Mouse (Mus musculus): ENCODE measurements at regions not wholly inside any gene's neighbourhood (a gene's known extent, or its start where the extent isn't known, plus 50 kb on each side); places are given as distances from the start of the nearest gene placed in this dataset.

DNA sequence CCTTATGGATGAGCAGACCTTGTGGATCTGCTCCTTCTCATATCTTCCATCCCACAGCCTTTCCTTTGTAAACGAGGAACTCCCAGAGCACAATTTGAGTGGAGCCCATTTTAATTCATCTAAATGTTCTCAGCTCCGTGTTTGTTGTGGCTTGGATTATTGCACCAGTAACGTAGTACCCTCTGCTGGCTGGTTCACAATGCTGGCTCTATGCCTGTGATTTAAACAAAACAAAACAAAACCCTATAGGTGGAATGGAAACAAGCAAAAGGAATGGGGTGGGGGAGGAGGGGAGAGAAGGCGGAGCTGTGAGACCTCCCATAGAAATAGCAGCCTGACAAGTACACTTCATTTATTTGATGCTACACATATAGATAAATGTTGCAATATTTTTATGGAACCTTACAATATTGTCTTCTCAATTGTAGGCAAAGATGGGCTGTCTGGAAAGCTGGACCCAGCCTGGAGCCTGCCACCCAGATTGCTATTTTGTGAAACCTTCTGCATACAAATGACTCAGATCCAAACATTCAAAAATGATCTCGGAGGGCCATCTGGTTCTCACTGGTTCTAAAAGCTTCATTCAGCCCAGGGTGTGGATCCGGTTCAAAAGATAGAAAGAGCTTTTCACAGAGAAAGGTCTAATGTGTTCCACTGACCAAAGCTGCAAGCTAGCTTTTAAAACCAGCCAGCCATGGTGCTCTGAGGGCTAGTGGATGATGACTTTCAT is 230.3 kb upstream of the Ubash3b start:
- peak in 1 of 2 experiments; percentile 34 for DNase-seq (ENCODE audit: low spot score in 2 of 2)

DNA sequence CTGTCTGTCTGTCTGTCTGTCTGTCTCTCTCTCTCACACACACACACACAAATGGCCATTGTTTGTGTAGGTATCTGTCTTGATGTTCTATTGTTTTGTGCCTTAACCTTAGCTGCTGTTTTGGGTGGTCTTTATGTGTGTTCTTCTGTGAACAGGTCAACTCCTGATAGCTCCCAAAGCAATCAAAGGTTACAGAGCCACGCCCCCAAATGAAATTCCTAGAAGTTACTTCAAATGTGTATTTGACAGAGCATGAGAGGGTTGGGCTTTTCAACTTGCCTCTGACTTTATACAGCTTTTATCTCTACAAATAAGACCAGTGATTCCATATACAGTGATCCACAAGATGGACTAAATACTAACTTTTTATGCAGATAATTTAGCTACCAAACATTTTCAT is 217.8 kb upstream of the Ubash3b start:
- no peak for DNase-seq (ENCODE audit: low spot score in 2 of 2)

DNA sequence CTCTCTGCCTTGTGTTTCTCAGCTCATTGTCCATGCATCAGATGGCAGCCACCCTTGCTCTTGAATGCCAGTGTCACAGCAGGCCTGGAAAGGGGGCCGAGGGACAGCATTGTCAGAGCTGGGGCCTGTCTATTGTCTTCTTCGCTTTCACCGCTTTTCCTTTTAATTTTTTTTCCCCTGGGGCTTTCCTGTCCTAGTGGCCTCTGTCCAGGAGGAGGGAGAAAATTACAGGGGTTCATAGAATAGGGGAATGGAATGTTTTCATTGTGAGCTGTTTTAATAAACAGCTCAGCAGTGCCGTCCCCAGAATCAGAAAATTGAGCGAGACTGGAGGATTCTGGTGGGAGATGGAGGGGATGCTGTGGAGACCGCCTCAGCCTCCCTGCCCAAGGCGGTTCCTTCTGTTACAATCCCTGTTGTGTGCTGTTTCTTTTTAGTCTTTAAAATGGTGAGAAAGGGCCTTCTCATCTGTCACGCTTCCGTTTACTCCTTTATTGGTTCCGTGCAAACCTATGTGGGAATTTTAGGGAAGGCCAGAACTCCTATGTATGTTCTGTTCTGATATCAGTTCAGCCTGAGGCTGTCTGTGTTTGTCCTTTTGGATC is 217.2 kb upstream of the Ubash3b start:
- no peak for DNase-seq (ENCODE audit: low spot score in 2 of 2)

DNA sequence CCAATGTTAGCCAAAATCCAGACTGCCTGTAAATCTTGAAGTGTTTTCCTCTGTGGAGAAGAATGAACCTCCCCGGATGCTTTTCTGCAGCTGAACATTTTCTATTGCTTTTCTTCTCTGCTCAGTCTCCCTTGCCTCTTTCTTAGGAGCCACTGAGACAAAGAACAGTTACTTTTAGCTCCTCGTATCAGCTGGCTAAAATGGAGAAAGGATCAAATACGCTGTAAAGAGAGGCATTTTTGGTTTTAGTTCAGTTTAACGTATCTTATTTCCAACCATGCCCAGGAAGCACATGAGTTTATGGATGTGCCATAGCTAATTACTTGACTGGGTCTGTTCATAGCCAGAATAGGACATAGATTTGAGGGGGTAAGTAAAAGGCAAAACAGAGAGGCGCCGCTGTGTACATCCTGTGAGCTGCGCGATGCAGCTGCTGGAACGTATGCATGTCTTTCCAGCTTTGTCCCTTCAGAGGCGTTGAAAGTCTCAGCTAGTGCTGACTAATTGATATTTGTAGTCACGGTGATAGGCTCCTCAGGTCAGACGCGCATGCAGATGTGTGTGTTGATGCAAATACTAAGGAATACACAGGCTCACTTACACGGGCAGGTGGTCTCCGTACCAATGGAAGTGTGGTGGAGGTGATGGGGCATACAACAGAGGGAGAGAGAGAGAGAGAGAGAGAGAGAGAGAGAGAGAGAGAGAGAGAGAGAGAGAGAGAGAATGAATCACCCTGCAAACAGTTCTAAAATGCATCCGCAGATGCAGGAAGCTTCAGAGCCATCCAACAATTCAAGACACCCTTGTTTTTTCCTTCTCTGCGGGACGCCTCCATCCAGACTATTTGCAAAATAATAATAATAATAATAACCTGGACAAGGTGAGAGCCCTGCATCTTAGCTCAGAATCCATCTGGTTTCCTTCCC is 216.5 kb upstream of the Ubash3b start:
- DNase-seq (ENCODE audit: low spot score in 2 of 2): no peak

DNA sequence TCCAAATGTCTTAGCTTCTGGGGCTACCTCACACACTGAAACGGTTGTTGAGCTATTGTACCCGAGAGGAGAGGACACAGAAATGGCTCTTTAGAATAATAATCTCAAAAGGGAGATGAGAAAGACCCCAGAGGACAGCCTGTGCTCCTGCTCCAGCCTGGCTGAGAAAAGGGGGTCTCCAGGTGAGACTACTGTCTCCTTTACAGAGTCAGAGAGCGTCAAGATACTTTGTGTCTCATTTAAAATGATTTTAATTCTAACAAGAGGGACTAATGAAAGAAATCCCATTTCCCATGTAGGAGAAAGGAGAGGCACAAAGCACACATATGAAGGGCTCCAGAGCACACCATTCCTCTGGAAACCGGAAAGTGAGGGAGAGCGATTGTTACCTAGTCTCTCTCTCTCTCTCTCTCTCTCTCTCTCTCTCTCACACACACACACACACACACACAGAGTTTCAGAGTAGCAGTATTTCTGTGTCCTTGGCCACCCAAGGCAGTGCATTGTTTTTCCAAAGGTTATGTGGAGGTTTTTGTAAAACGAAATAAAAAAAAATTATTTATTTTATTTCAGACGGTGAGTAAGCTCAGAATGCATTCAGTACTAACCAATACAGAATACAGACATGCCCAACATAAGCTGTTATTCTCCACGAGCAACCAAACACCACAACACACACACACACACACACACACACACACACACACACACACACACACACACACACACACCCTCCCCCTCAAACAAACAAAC is 215.6 kb upstream of the Ubash3b start:
- DNase-seq (ENCODE audit: low spot score in 2 of 2): no peak

DNA sequence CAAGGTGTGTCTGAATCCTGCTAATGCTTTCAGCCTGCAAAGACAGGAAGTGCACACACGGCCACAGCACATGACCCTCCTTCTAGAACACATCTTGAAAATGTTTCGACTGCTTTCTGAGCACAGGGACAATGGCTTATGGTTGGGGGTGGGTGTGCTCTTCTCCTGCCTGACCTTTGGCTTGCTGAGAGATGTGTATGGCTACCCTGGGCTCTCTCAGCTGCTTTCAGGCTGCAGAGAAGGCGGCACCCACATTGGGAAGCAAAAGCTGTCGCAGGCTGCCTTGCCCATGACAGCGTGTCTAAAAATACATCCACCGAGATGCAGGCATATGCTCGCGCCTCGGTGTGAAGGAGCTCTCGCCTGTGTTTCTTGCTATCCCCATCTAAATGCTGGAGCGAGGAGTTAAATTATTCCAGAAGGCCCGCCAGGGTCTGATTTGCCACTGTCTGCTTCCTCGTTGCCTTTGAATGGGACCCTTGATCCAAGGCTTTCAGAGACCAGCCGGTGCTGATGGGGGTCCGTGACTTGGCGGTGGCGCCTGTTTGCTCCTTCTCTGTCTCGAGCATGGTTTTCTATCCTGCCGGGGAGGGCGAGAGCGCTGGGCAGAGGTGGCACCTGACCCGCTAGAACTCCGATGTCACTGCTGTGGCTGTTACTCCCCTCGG is 214.6 kb upstream of the Ubash3b start:
- peak; percentile 76 to 78 for DNase-seq (ENCODE audit: low spot score in 2 of 2)

DNA sequence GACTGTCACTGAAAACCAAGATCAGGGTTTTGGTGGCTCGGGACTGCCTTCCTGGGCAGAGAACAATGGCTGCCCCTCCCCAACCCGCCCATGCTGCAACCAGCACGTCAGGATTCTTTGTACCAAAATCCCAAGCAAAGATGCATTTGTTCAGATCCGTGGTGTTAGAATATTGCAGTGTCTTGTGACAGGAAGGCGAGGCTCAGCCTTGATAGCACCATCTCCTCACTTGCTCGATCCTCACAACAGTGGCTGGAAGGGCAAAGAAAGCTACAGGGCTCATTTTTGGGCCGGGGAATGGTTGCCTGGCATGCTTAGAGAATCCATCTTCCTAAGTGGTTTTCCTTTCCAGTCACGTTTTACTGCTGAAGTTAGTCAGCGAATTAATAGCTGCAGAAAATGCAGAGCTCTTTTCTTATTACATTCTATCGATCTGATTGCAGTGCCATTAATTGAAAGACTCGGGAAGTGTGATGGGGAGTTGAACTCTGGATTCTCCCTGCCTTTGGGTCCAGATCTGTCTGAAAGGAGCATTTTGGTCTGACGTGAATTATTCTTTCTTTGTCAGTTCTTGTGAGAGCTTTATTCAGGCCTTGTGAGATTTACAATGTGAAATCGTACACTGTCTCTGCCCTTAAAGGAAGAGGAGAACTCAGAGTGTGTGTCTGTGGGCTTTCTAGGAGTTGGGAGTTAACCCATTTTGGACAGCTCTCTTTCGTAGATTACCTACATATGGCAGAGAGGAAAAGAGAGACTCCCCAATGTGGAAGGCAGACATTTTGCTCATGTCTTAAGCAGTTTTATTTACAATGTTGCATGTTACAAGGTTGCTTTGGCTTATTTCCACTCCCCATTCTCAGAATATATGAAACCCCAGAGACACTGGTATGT is 213.3 kb upstream of the Ubash3b start:
- DNase-seq (ENCODE audit: low spot score in 2 of 2): no peak

DNA sequence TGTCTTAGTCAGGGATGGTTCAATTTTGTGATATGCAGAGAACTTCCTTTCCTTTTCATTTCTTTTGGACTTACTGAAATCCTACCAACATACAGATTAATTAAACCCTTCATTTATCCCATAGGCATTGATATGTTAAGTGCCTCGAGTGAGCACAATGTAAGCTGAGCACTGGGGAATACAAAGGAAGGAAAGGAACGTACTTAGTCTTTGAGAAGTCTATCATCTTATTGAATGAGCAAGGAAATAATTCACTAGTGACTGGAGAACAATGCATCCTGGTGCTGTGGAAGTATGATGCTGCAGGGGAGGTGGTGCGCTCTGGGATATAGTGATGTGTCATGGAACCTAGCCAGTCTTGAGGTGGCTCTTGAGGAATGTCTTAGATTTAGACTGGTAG is 204.9 kb upstream of the Ubash3b start:
- no peak for DNase-seq (ENCODE audit: low spot score in 2 of 2)

DNA sequence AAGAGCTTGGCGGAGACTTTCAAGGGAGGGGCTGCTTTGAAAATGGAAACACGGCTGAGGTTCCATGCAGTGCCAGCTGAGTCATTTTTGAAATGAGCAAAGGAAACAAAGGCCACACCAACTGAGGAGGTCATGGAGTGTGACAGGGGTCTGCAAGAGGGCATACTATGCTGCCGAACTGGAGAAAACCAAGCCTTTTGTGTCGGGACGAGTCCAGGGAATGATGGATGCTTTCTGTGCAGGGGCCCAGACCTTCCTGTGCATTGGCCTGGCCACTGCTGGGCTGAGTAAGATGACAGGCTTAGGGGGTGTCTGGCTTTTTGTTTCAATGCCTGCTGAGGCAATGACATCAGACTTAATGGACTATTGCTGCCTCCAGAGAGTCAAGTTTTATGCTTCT is 203.8 kb upstream of the Ubash3b start:
- no peak for DNase-seq (ENCODE audit: low spot score in 2 of 2)

DNA sequence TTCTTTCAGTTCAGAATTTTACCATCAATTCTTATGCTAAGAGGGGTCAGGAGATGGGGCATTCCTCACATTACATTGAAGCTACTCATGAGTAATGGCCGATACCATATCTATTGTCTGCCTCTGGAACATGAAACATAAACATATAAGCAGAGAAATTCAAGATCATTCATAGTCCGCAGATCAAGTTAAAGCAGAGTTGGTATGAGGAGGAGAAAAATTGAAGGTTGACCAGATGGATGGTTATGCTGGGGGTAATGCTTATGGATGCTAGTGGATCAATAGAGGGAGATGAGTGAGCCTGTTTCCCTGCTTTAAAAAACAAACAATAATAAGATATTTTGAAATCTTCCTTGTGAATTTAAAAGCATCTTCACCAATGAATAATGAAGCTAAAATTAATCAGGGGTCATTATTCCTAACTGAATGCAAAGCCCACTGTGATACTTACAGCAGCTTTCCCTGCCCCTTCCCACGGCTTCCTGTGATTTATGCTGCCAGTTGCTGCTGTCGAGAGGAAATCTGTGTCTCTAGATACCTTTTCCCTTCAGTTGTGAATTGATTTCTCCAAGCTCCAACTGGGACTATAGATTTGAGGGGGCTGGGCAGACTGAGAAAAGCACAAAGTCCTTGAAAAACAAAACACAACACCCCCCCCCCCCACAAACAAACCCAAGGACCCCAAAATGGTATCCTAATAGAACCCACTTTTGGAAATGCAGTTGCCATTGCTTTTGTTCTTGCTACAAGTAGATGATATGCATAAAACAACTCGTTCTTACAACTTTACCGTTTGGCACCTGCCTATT is 203.1 kb upstream of the Ubash3b start:
- DNase-seq (ENCODE audit: low spot score in 2 of 2): no peak

DNA sequence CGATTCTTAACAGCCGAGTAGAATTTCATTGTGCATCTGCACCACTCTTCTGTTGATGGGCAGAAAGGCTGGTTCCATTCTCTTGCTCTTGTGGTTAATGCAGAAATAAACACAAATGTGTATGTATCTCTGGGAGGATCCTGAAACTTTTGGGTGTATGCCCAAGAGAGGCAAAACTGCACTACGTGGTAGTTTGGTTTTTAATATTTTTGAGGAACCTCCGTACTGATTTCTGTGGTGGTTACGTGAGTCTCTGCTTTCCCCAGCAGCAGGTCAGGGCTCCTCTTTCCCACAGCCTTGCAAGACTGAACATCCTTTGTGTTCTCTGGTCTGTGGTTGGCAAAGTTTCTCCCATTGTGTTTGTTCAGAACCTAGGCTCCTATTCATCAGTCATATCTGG is 198.9 kb upstream of the Ubash3b start:
- DNase-seq (ENCODE audit: low spot score in 2 of 2): no peak

DNA sequence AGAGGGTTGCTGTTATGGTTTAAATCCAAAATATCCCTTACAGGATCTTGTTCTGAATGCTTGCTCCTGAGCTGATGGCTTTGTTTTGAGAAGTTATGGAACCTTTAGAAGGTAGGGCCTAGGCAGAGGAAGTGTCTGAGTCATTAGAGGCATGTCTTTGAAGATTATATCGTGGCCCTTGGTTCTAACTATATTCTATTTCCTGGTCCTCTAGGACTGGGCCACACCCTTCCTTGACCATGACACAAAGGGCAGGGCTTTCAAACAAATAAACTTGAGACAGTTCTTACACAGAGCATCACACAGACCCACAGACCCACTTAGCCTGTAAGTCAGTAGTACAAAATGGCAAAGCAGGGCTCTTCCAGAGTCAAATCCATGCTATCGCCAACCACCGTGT is 197.8 kb upstream of the Ubash3b start:
- no peak for DNase-seq (ENCODE audit: low spot score in 2 of 2)

DNA sequence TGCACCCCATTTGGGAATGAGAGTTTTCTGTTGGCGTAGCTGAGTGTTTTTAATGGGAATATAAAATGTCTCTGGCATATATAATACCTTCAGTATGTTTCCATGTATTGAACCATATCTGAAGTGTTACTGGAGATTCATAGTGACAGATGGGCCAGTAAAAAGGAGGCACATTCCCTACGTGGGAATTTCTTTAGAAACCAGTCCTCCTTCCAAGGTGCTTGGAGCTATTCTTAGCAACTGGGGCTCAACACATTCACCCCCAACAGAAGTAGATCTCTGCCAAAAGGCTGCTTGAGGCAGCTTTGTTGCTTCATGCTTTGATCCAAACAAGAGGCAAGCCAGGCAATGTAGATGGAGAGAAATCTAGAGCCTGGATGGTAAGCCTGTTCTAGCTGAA is 183.8 kb upstream of the Ubash3b start:
- no peak for DNase-seq (ENCODE audit: low spot score in 2 of 2)

DNA sequence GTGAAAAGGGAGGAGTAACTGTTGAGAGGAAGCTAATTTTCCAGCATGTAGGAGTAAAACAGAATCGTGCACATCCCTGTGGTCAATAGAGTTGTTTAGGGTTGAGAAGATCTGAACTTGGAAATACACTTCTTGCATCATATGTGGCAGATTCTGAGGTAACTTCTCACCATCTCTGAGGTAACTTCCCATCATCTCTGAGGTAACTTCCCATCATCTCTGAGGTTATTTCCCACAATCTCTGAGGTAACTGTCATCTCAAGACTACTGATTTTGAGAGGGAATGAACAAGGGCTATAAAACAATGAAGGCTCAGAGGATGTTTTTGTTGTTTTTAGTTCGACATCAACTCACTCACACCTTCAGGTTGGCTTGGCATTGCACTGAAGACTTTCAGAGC is 175.9 kb upstream of the Ubash3b start:
- DNase-seq (ENCODE audit: low spot score in 2 of 2): no peak

DNA sequence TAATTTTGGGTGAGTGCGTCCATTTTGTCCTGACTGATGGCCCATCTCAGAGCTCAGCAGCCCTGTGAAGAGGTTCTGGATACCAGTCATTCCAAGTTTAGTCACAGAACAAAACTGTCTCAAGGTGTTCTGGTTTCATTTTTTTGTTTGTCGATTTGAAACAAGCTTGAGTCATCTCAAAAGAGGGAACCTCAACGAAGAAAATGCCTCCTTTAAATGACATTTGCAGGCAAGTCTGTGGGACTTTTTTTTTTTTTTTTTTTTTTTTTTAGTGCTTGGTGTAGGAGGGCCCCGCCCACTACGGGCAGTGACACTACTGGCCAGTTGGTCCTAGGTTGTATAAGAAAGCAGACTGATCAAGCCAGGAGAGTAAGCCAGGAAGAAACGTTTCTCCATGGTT is 175.3 kb upstream of the Ubash3b start:
- DNase-seq (ENCODE audit: low spot score in 2 of 2): no peak

DNA sequence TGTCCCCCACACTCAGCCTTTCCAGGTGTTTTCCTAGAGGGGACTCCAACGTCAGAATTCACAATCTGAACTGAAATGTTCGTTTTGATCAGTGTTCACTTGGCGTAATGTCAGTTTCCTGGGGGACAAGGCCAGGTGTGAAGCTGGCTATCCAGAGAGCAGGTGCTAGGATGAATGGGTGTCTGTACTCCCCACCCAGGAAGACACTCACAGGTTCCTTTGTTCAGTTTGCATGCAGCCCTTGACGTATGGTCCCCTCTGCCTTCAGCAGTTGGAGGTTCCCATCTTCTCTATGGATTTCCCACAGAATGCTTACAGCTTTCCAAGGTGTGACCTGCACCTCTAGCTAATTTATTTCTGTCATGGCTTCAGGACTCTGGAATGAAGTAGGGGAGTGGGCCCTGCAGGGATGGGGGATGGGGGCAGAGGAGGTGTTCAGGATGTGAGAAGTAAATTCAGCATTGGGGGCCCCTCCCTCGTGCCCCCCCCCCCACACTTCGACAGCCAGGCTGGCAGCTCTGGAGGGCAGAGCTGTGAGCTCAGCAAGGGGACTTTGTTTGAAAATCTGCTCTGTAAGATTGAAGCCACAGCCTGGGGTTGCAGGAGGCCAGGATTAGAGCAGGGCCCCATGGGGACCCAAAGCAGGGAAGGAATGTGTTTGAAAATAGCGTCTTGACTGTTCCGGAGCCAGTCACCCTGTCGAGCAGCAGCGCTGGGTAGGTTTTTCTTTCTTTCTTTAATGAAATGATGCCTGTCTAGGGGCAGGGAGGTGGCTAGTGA is 173.2 kb upstream of the Ubash3b start:
- no peak for DNase-seq (ENCODE audit: low spot score in 2 of 2)

DNA sequence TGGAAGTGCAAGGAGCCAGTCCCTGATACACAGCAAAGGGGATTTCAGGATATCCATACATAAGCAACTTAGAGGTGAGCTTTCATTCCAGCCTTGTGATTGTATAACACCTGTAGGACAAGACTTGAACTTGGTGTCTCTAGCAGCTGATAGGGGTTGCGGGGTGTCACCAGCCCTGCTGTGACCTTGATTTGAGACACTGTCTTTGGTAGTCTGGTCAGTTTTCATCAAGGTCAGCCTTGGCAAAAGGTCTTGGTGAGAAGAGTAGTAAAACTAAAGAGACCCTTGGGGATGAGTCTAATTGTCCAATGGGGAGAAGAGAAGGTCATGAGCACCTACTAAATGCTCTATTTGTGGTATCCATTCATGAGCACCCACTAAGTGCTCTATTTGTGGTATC is 172.0 kb upstream of the Ubash3b start:
- no peak for DNase-seq (ENCODE audit: low spot score in 2 of 2)

DNA sequence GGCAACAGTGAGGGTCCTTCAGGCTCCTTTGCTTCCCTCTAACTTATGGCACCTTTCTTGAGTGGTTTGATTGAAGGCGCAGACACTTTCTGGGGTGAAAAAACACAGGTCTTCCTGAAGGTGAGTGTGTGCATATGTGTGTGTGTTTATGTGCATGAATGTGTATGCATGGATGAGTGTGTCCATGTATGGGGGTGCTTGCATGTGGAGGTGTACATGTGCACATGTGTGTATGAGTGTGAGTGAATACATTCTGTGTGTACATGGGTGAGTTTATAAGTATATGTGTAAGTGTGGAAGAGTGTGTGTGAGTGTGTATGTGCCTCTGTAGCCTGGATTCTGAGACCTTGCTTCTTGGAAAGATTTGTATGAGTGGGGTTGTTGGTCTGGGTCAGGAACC is 167.5 kb upstream of the Ubash3b start:
- DNase-seq (ENCODE audit: low spot score in 2 of 2): no peak

DNA sequence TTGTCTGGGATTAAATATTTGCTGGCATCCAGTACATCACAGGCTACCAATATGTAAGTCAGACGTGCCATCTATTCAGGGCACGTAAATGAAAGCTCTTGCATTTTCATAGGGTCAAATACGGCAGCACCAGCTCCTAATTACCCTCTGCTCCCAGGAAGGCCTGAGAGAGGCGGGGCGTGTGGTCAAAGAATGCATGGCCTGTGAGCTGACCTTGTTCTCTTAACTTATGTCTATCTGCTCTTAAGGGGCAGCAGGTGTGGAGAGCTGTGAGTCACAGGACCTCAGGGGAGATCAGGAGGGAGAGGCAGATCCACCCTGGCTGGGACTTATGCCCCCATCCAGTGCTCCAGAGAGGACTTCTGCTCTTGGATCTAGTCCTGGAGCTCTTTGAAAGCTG is 167.0 kb upstream of the Ubash3b start:
- no peak for DNase-seq (ENCODE audit: low spot score in 2 of 2)
